Mouse (Mus musculus) embryonic fibroblast, embryonic 13.5 days (primary cell): ENCODE results near the gene Mllt10.

Experiments used
- CTCF ChIP-seq: IDR thresholded peaks from 2 replicates; pipeline ENCODE4 v1.5.1; 2011; ENCODE audit warnings: mild to moderate bottlenecking, control low read depth, low read length, moderate library complexity, borderline replicate concordance; ENCODE audit not compliant: insufficient read depth
- POLR2A ChIP-seq: IDR thresholded peaks from 2 replicates; pipeline ENCODE4 v1.6.1; 2011; ENCODE audit warnings: low read depth, mild to moderate bottlenecking, control low read depth, low read length, moderate library complexity

DNA sequence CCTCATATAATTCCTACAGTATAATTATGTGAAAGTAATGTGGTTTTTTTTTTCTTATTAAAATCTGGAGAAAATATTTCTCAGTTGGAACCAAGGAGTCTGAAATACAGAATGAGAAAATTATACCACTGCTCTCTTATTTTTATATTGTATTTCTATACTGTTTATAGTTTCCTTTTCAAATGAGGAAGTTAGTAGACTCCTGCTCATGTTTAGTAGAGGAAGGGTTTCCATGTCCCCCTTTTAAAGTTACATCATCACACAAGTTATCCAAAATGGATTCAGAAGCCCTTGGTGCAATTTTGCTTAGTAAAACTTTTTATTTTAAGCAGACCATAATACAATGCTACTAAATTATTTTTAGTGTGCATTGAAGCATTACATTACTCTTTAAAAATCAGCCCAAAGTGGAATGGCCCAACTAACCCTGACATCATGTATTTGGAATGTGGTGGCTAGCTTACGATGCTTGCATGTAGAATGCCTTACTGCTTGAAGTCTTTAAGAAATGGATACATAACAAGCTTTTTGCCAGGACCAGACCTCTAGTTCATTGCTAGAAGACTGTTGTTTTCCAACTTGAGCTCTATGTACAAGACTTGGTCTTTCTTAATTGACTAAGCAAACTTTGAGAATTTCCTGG lies 146.9 kb downstream of the Mllt10 start:
- TF ChIP-seq CTCF: no peak
- no peak for TF ChIP-seq POLR2A
